In genomic region chr2:90940233-90941229, GRCm38 (mm10) we compare ENCODE assay signal across 8 mouse cellular contexts. TPM values are rescaled to one million over a fixed set of nuclear protein-coding genes. Genes with fewer than 3 reads are reported as not detected.
DNase-seq lines count a peak whose midpoint lies in the region; ATAC-seq and TF ChIP-seq lines count a peak whose summit lies in the region.

Gene Celf1, plus strand, starts transcription at chr2:90940382.

- peak within 1 kb of the TSS; percentile 95 for H3K9ac ChIP-seq in hindbrain, embryonic 16.5 days (ENCODE audit: low read depth, low read length)

- peak within 1 kb of the TSS; percentile 95 for H3K27ac ChIP-seq in gastrocnemius, adult 2 months
- peak within 1 kb of the TSS; percentile 95 for H3K27ac ChIP-seq in hindbrain, embryonic 16.5 days (ENCODE audit: low read depth, low read length)

- H3K4me1 ChIP-seq in hindbrain, embryonic 16.5 days (ENCODE audit: control insufficient read depth, insufficient read depth, low read depth, low read length): peaks cover 20% of the 10 kb centered on the region
- H3K4me1 ChIP-seq in megakaryocyte, embryonic 14.5 days: peaks cover 45% of the 10 kb centered on the region

- intact Hi-C loops in gastrocnemius, adult 2 months (cut with DNase I): loop anchor here (2.0 to 5.0 kb wide), 3 partner anchors 38 to 112 kb away; partner anchors contain the start of genes Kbtbd4, Ndufs3, Psmc3 and Rapsn

- peak; percentile 90 for DNase-seq in ZHBTc4 (ENCODE audit: low read depth, low spot score)
- peak; percentile 54 to 85 for DNase-seq in cerebellum, postnatal 4 days (ENCODE audit: low spot score in 2 of 2)
- DNase-seq in gastrocnemius, adult 2 months: peak; percentile 91
- DNase-seq in left cerebral cortex, adult 8-10 months (ENCODE audit: low spot score in 2 of 2): peak; percentile 61 to 73
- DNase-seq in right cerebral cortex, adult 2 months (ENCODE audit: low spot score in 2 of 2): peak; percentile 70 to 81
- DNase-seq in urinary bladder, postnatal 14 days (ENCODE audit: low spot score): peak; percentile 80

- peak; percentile 96 for ATAC-seq in hindbrain, embryonic 16.5 days

- H3K4me3 ChIP-seq in gastrocnemius, adult 2 months: peak within 1 kb of the TSS; percentile 92
- peak within 1 kb of the TSS; percentile 93 for H3K4me3 ChIP-seq in hindbrain, embryonic 16.5 days (ENCODE audit: low read length)
- peak within 1 kb of the TSS; percentile 97 for H3K4me3 ChIP-seq in megakaryocyte, embryonic 14.5 days (replicated peaks)

- no peaks in the 10 kb centered on the region for H3K9me3 ChIP-seq in hindbrain, embryonic 16.5 days (ENCODE audit: control insufficient read depth, low read length)
- H3K9me3 ChIP-seq in megakaryocyte, embryonic 14.5 days: no peaks in the 10 kb centered on the region

- H3K4me2 ChIP-seq in hindbrain, embryonic 16.5 days (ENCODE audit: low read length): peak within 1 kb of the TSS; percentile 75

- TF ChIP-seq CTCF in gastrocnemius, adult 2 months (IDR thresholded peaks at IDR 0.05): peak; percentile 90

- no peaks in the 10 kb centered on the region for H3K36me3 ChIP-seq in hindbrain, embryonic 16.5 days (ENCODE audit: control insufficient read depth, insufficient read depth, low read length)
- peaks cover 8% of the 10 kb centered on the region for H3K36me3 ChIP-seq in megakaryocyte, embryonic 14.5 days (replicated peaks; ENCODE audit: low read length)

- WGBS in hindbrain, embryonic 16.5 days: under 1% methylated on average over 90 of the region's 113 CpGs

- H3K27me3 ChIP-seq in hindbrain, embryonic 16.5 days (replicated peaks; ENCODE audit: control insufficient read depth, insufficient read depth, low read length): no peaks in the 10 kb centered on the region
- no peaks in the 10 kb centered on the region for H3K27me3 ChIP-seq in megakaryocyte, embryonic 14.5 days (replicated peaks)

RNA-seq across cellular contexts. Expression of gene Celf1, which starts in this region (rescaled TPM):
- 10 to 100 TPM; 59.5 to 62.3 TPM for total RNA-seq in gastrocnemius, adult 2 months (2021)
- 81.9 and 95.3 TPM in 2 replicates for polyA plus RNA-seq in hindbrain, embryonic 16.5 days (2015; fragmentation: Nextera tagmentation; extraction: Ambion mirVana)
- 100 to 1,000 TPM; 129 to 151 (median 138) TPM for total RNA-seq in left cerebral cortex, adult 8-10 months (2022)
- 8.0 and 10.4 TPM in 2 replicates for polyA plus RNA-seq in megakaryocyte, embryonic 14.5 days (2012; ENCODE audit: insufficient read depth, low replicate concordance)

Comparison
In these comparisons a context has a peak if more than half of its experiments do, and no peak if none do; other contexts are left out.
1. Peak in every context shown above with its lines: DNase-seq, ATAC-seq, H3K4me3 ChIP-seq and H3K27ac ChIP-seq.